26 mouse cellular contexts compared by ENCODE assay signal in genomic region chr14:109176602-109177179, GRCm38 (mm10).
"Had no signal": no experiment of that assay in that cellular context is flagged by ENCODE, and none has a peak within 500 bp of the region (broad histone marks: within the 10 kb centered on the region; RNA-seq: fewer than 3 reads in every experiment).

No protein-coding gene starts in this region.

- H3K9me3 ChIP-seq: heart, embryonic 13.5 days; heart, embryonic 15.5 days; hindbrain, embryonic 13.5 days; hindbrain, embryonic 15.5 days; kidney, embryonic 15.5 days; liver, embryonic 13.5 days had no signal

- H3K4me1 ChIP-seq: heart, embryonic 13.5 days; heart, embryonic 15.5 days; hindbrain, embryonic 13.5 days; hindbrain, embryonic 15.5 days; kidney, embryonic 15.5 days; liver, embryonic 13.5 days had no signal

- H3K4me2 ChIP-seq: heart, embryonic 11.5 days; heart, embryonic 13.5 days; heart, embryonic 15.5 days; hindbrain, embryonic 13.5 days; hindbrain, embryonic 15.5 days; kidney, embryonic 15.5 days; liver, embryonic 11.5 days; liver, embryonic 13.5 days had no signal

- DNase-seq: gastrocnemius, adult 2 months; gastrocnemius, postnatal 10 days; gastrocnemius, postnatal 25 days; heart, adult 18-20 months; heart, postnatal 14 days; heart, postnatal 36 days; kidney, adult 11 months; kidney, adult 2 months; kidney, adult 9 months; kidney, postnatal 14 days; kidney, postnatal 36 days; layer of hippocampus, adult 9-11 months; layer of hippocampus, postnatal 36 days; left cerebral cortex, postnatal 4 days; liver; liver, embryonic 13.5 days had no signal

- H3K27me3 ChIP-seq: heart, embryonic 13.5 days; heart, embryonic 15.5 days; hindbrain, embryonic 13.5 days; hindbrain, embryonic 15.5 days; kidney, embryonic 15.5 days; liver, embryonic 13.5 days had no signal

- H3K27ac ChIP-seq: gastrocnemius, adult 2 months; heart, embryonic 13.5 days; heart, embryonic 15.5 days; hindbrain, embryonic 13.5 days; hindbrain, embryonic 15.5 days; hindbrain, postnatal 0 days; kidney, embryonic 15.5 days; kidney, postnatal 0 days; liver, embryonic 13.5 days had no signal

- H3K4me3 ChIP-seq: gastrocnemius, adult 2 months; heart, embryonic 13.5 days; heart, embryonic 15.5 days; hindbrain, embryonic 13.5 days; hindbrain, embryonic 15.5 days; kidney, embryonic 15.5 days; liver, embryonic 13.5 days had no signal

- H3K36me3 ChIP-seq: heart, embryonic 13.5 days; heart, embryonic 15.5 days; hindbrain, embryonic 13.5 days; hindbrain, embryonic 15.5 days; kidney, embryonic 15.5 days; liver, embryonic 13.5 days had no signal

- H3K9ac ChIP-seq: heart, embryonic 13.5 days; heart, embryonic 15.5 days; hindbrain, embryonic 13.5 days; hindbrain, embryonic 15.5 days; kidney, embryonic 15.5 days; liver, embryonic 13.5 days had no signal

- ATAC-seq: hindbrain, postnatal 0 days; intestine, embryonic 16.5 days had no signal
